Mouse (Mus musculus) brain, embryonic 14.5 days (tissue): ENCODE results near the gene Wipi2.

Experiments used
- CTCF ChIP-seq: fragments of 200-500 bp; IDR thresholded peaks from 2 replicates; pipeline ENCODE4 v1.5.1; 2012; ENCODE audit warnings: inconsistent platforms, mild to moderate bottlenecking, moderate library complexity, borderline replicate concordance; ENCODE audit not compliant: insufficient read depth, insufficient read length; ENCODE audit errors: extremely low read depth
- POLR2A ChIP-seq: fragments of 200-500 bp; IDR thresholded peaks from 2 replicates; pipeline ENCODE4 v1.6.1; 2012; ENCODE audit warnings: mild to moderate bottlenecking, inconsistent platforms, borderline replicate concordance; ENCODE audit not compliant: poor library complexity, insufficient read depth, insufficient read length, severe bottlenecking; ENCODE audit errors: extremely low read depth

DNA sequence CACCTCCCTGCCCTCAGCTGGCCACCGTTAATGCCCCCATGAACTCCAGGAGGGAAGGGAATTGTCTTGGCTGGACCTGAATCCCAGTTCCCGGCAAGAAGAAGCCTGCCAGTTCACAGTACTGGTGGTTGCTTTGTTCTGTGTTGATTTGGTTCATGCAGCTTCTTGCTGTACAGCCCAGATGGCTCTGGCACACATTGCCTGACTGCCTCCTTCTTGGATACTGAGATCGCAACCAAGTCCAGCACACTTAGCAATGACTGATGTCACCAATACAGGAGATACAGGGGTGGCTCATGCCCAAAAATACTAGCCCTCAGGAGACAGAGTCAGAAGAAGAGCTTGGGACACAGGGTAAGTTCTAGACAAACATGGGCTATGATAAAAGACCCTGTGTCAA, 31.8 kb upstream of the Wipi2 start:
- TF ChIP-seq CTCF (no peak), POLR2A (no peak)
